Mouse (Mus musculus) liver, postnatal 0 days (tissue): ENCODE data around the gene Nfib.

Source experiments
- CTCF ChIP-seq: sonication (generic); IDR thresholded peaks from 2 replicates; pipeline ENCODE4 v1.5.1; 2016; ENCODE audit warnings: antibody characterized with exemption, low read depth
- EP300 ChIP-seq: IDR thresholded peaks from 2 replicates; pipeline ENCODE4 v1.6.1; 2016; ENCODE audit warnings: antibody characterized with exemption, low read depth, mild to moderate bottlenecking

DNA sequence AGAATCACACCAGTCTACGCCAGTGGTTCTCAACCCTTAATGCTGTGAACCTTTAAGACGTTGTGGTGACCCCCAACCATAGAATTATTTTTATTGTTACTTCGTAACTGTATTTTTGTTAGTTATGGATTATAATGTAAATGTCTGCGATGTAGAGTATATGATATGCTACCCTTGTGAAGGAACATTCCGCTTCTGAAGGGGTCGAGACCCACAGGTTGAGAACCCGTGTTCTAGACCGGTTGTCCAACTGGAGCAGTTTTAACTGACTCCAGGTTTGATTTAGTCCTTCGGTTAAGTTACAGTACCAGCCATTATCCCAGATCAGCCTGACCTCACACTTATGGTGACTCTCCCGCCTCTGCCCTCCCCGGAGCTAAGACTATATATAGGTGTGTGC lies 70.4 kb downstream of the Nfib start:
- TF ChIP-seq EP300, result no peak
- TF ChIP-seq CTCF, result no peak
